Mouse (Mus musculus): ENCODE measurements at regions not wholly inside any gene's neighbourhood (a gene's known extent, or its start where the extent isn't known, plus 50 kb on each side); places are given as distances from the start of the nearest gene placed in this dataset.

- Histone ChIP-seq H3K9ac (ENCODE audit: low read depth, low read length, severe bottlenecking) (no peak overlapping the region), H3K36me3 (ENCODE audit: control insufficient read depth, insufficient read depth, low read length) (no peaks in the 10 kb centered on the region), H3K9me3 (ENCODE audit: control insufficient read depth, low read length) (no peaks in the 10 kb centered on the region), H3K27me3 (ENCODE audit: control insufficient read depth, insufficient read depth, low read length) (no peaks in the 10 kb centered on the region), H3K4me2 (replicated peaks; ENCODE audit: low read depth, low read length, severe bottlenecking) (no peak overlapping the region), H3K4me1 (ENCODE audit: control insufficient read depth, insufficient read depth, low read length) (peaks cover 11% of the 10 kb centered on the region), H3K27ac (replicated peaks; ENCODE audit: low read depth, low read length) (no peak overlapping the region), H3K4me3 (replicated peaks; ENCODE audit: low read length) (no peak overlapping the region)
- ATAC-seq (ENCODE audit: low FRiP score, low read depth) (no peak), DNase-seq (ENCODE audit: low spot score) (no peak)
- WGBS: 85% methylated on average over 2 of the region's 2 CpGs
- TF ChIP-seq POLR2A (IDR thresholded peaks at IDR 0.05; ENCODE audit: borderline replicate concordance, extremely low read depth, insufficient read depth, insufficient read length): no peak
These were observed 118.0 kb downstream of the Cyp26a1 start for GRCm38 (mm10) chr19:37815627-37816026.

DNA sequence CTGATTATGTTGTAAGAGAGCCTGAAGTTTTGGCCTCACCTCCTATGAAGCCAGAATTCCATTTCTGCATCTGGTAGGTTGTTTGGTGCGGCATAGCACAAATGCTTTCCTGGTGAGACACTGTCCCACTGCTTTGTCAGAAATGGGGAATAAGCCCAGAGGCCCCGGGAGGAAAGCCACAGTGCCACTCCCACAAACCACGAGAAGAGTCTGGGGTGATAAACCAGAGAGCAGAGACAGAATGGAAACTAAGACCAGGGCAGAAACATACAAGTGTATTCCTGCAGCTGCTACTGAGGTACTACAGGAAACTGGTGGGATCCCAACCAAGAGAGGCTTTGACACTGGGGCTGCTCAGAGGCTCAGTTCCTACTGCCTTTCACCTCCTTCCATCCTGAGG lies 123.6 kb downstream of the Cyp26a1 start:
- no peaks in the 10 kb centered on the region for H3K36me3 ChIP-seq (ENCODE audit: control insufficient read depth, insufficient read depth, low read length)
- no peak overlapping the region for H3K4me2 ChIP-seq (replicated peaks; ENCODE audit: low read depth, low read length, severe bottlenecking)
- DNase-seq (ENCODE audit: low spot score) (no peak), ATAC-seq (ENCODE audit: low FRiP score, low read depth) (no peak)
- H3K27ac ChIP-seq (replicated peaks; ENCODE audit: low read depth, low read length): peak overlapping the region; percentile 56; the same call in 1 of the 2 replicates
- no peak overlapping the region for H3K9ac ChIP-seq (ENCODE audit: low read depth, low read length, severe bottlenecking)
- peaks cover 11% of the 10 kb centered on the region for H3K4me1 ChIP-seq (ENCODE audit: control insufficient read depth, insufficient read depth, low read length)
- H3K4me3 ChIP-seq (replicated peaks; ENCODE audit: low read length): no peak overlapping the region
- no peaks in the 10 kb centered on the region for H3K27me3 ChIP-seq (ENCODE audit: control insufficient read depth, insufficient read depth, low read length)
- WGBS: 44% methylated on average over 3 of the region's 3 CpGs
- no peak for TF ChIP-seq POLR2A (IDR thresholded peaks at IDR 0.05; ENCODE audit: borderline replicate concordance, extremely low read depth, insufficient read depth, insufficient read length)
- no peaks in the 10 kb centered on the region for H3K9me3 ChIP-seq (ENCODE audit: control insufficient read depth, low read length)

- DNase-seq (ENCODE audit: low spot score) (peak; percentile 33), ATAC-seq (ENCODE audit: low FRiP score, low read depth) (peak; percentile 55; the same call in 1 of the 2 replicates)
- no peak overlapping the region for H3K9ac ChIP-seq (ENCODE audit: low read depth, low read length, severe bottlenecking)
- H3K27ac ChIP-seq (replicated peaks; ENCODE audit: low read depth, low read length): peak overlapping the region; percentile 56
- 64% methylated on average over 3 of the region's 3 CpGs for WGBS
- no peak overlapping the region for H3K4me2 ChIP-seq (replicated peaks; ENCODE audit: low read depth, low read length, severe bottlenecking)
- no peak for TF ChIP-seq POLR2A (IDR thresholded peaks at IDR 0.05; ENCODE audit: borderline replicate concordance, extremely low read depth, insufficient read depth, insufficient read length)
- H3K4me1 ChIP-seq (ENCODE audit: control insufficient read depth, insufficient read depth, low read length): peaks cover 11% of the 10 kb centered on the region
- H3K4me3 ChIP-seq (replicated peaks; ENCODE audit: low read length): no peak overlapping the region
- no peaks in the 10 kb centered on the region for H3K9me3 ChIP-seq (ENCODE audit: control insufficient read depth, low read length)
- no peaks in the 10 kb centered on the region for H3K27me3 ChIP-seq (ENCODE audit: control insufficient read depth, insufficient read depth, low read length)
- no peaks in the 10 kb centered on the region for H3K36me3 ChIP-seq (ENCODE audit: control insufficient read depth, insufficient read depth, low read length)
These were observed 124.1 kb downstream of the Cyp26a1 start for GRCm38 (mm10) chr19:37821671-37822190.

DNA sequence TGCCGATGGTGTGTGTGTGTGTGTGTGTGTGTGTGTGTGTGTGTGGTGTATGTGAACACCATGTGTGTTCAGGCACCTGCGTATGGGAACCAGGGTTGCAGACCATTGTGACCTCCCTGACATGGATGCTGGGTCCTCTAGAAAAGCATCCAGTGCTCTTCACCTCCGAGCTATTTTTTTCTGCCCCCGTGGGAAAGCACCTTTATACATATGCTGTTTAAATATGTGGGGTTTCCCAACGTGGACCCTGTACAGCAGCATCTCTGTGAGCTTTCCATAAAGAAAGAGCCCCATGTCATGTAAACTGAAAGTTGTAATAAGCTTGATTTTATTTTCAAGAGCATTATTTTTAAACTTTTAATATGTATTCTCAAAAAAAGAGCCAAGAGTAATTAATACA lies 126.6 kb downstream of the Cyp26a1 start:
- no peak for DNase-seq (ENCODE audit: low spot score)
- Histone ChIP-seq H3K4me1 (ENCODE audit: control insufficient read depth, insufficient read depth, low read length) (peaks cover 11% of the 10 kb centered on the region), H3K36me3 (ENCODE audit: control insufficient read depth, insufficient read depth, low read length) (no peaks in the 10 kb centered on the region), H3K4me3 (replicated peaks; ENCODE audit: low read length) (no peak overlapping the region), H3K9ac (ENCODE audit: low read depth, low read length, severe bottlenecking) (no peak overlapping the region), H3K9me3 (ENCODE audit: control insufficient read depth, low read length) (no peaks in the 10 kb centered on the region), H3K27me3 (ENCODE audit: control insufficient read depth, insufficient read depth, low read length) (no peaks in the 10 kb centered on the region), H3K4me2 (replicated peaks; ENCODE audit: low read depth, low read length, severe bottlenecking) (no peak overlapping the region), H3K27ac (replicated peaks; ENCODE audit: low read depth, low read length) (no peak overlapping the region)
- no peak for TF ChIP-seq POLR2A (IDR thresholded peaks at IDR 0.05; ENCODE audit: borderline replicate concordance, extremely low read depth, insufficient read depth, insufficient read length)
- WGBS: 80% methylated on average over 5 of the region's 5 CpGs
- no peak for ATAC-seq (ENCODE audit: low FRiP score, low read depth)

- DNase-seq (ENCODE audit: low spot score) (no peak), ATAC-seq (ENCODE audit: low FRiP score, low read depth) (no peak)
- Histone ChIP-seq H3K4me2 (replicated peaks; ENCODE audit: low read depth, low read length, severe bottlenecking) (no peak overlapping the region), H3K4me3 (replicated peaks; ENCODE audit: low read length) (no peak overlapping the region), H3K4me1 (ENCODE audit: control insufficient read depth, insufficient read depth, low read length) (no peaks in the 10 kb centered on the region), H3K27ac (replicated peaks; ENCODE audit: low read depth, low read length) (no peak overlapping the region), H3K27me3 (ENCODE audit: control insufficient read depth, insufficient read depth, low read length) (no peaks in the 10 kb centered on the region), H3K9ac (ENCODE audit: low read depth, low read length, severe bottlenecking) (no peak overlapping the region), H3K9me3 (ENCODE audit: control insufficient read depth, low read length) (no peaks in the 10 kb centered on the region), H3K36me3 (ENCODE audit: control insufficient read depth, insufficient read depth, low read length) (no peaks in the 10 kb centered on the region)
- TF ChIP-seq POLR2A (IDR thresholded peaks at IDR 0.05; ENCODE audit: borderline replicate concordance, extremely low read depth, insufficient read depth, insufficient read length): no peak
These were observed 133.8 kb downstream of the Cyp26a1 start for GRCm38 (mm10) chr19:37831406-37831805.

- no peak for TF ChIP-seq POLR2A (IDR thresholded peaks at IDR 0.05; ENCODE audit: borderline replicate concordance, extremely low read depth, insufficient read depth, insufficient read length)
- H3K27me3 ChIP-seq (ENCODE audit: control insufficient read depth, insufficient read depth, low read length): no peaks in the 10 kb centered on the region
- no peak overlapping the region for H3K27ac ChIP-seq (replicated peaks; ENCODE audit: low read depth, low read length)
- 50% methylated on average over 5 of the region's 5 CpGs for WGBS
- H3K9ac ChIP-seq (ENCODE audit: low read depth, low read length, severe bottlenecking): no peak overlapping the region
- no peaks in the 10 kb centered on the region for H3K4me1 ChIP-seq (ENCODE audit: control insufficient read depth, insufficient read depth, low read length)
- no peak for ATAC-seq (ENCODE audit: low FRiP score, low read depth)
- no peaks in the 10 kb centered on the region for H3K9me3 ChIP-seq (ENCODE audit: control insufficient read depth, low read length)
- no peak overlapping the region for H3K4me2 ChIP-seq (replicated peaks; ENCODE audit: low read depth, low read length, severe bottlenecking)
- no peak for DNase-seq (ENCODE audit: low spot score)
- no peaks in the 10 kb centered on the region for H3K36me3 ChIP-seq (ENCODE audit: control insufficient read depth, insufficient read depth, low read length)
- no peak overlapping the region for H3K4me3 ChIP-seq (replicated peaks; ENCODE audit: low read length)
These were observed 139.3 kb downstream of the Cyp26a1 start for GRCm38 (mm10) chr19:37836900-37837299.

Measured in limb, embryonic 14.5 days (tissue).